Mouse (Mus musculus) forebrain, embryonic 11.5 days (tissue): ENCODE measurements at regions not wholly inside any gene's neighbourhood (a gene's known extent, or its start where the extent isn't known, plus 50 kb on each side); places are given as distances from the start of the nearest gene placed in this dataset.

Source experiments
- ATAC-seq: fragments of 200-750 bp; cut with Nextera tagmentation; replicated peaks from 2 replicates; pipeline ENCODE4 v1.8.0; 2017; ENCODE audit warnings: moderate TSS enrichment; ENCODE audit not compliant: low FRiP score
- DNase-seq: peaks from one replicate; pipeline ENCODE4 v3.0.0-alpha.2; 2017; ENCODE audit warnings: low spot score
- H3K27ac ChIP-seq: fragments of 300-500 bp; sonication (generic); 2 replicates; pipeline ENCODE4 v1.5.1; 2014; ENCODE audit warnings: low read depth, low read length
- H3K27me3 ChIP-seq: fragments of 300-500 bp; sonication (generic); 2 replicates; pipeline ENCODE4 v1.6.1; 2014; ENCODE audit warnings: mild to moderate bottlenecking, low read length, mixed read lengths; ENCODE audit not compliant: control insufficient read depth, insufficient read depth
- H3K36me3 ChIP-seq: fragments of 300-500 bp; sonication (generic); 2 replicates; pipeline ENCODE4 v1.6.1; 2014; ENCODE audit warnings: mild to moderate bottlenecking, low read length, moderate library complexity, mixed read lengths; ENCODE audit not compliant: control insufficient read depth, insufficient read depth
- H3K4me1 ChIP-seq: fragments of 300-500 bp; sonication (generic); replicated peaks from 2 replicates; pipeline ENCODE4 v1.6.1; 2014; ENCODE audit warnings: low read length, mixed read lengths; ENCODE audit not compliant: control insufficient read depth, insufficient read depth
- H3K4me2 ChIP-seq: fragments of 300-500 bp; sonication (generic); 2 replicates; pipeline ENCODE4 v1.6.1; 2014; ENCODE audit warnings: low read depth, mild to moderate bottlenecking, low read length, moderate library complexity, mixed read lengths; ENCODE audit not compliant: severe bottlenecking
- H3K4me3 ChIP-seq: fragments of 300-500 bp; sonication (generic); 2 replicates; pipeline ENCODE4 v1.5.1; 2014; ENCODE audit warnings: low read depth, low read length
- H3K9ac ChIP-seq: fragments of 300-500 bp; sonication (generic); 2 replicates; pipeline ENCODE4 v1.6.1; 2014; ENCODE audit warnings: low read length
- H3K9me3 ChIP-seq: fragments of 300-500 bp; sonication (generic); 2 replicates; pipeline ENCODE4 v1.6.1; 2016; ENCODE audit warnings: low read length, mixed read lengths; ENCODE audit not compliant: control insufficient read depth
- WGBS: fragments of 180-500 bp; shearing (Covaris S2); extraction: QIAGEN DNeasy Blood & Tissue Kit; methylation state at CpG from one replicate; pipeline ENCODE4 v1.1.7; 2014; 5-methylcytosine and 5-hydroxymethylcytosine counted together

- no peaks in the 10 kb centered on the region for H3K9me3 ChIP-seq
- no peak overlapping the region for H3K27ac ChIP-seq
- no peaks in the 10 kb centered on the region; the same call in 1 of the 2 replicates for H3K4me1 ChIP-seq
- no peaks in the 10 kb centered on the region for H3K36me3 ChIP-seq
- ATAC-seq (no peak), DNase-seq (no peak)
- no peak overlapping the region for H3K4me3 ChIP-seq
- no peak overlapping the region for H3K4me2 ChIP-seq
- 86% methylated on average over 7 of the region's 7 CpGs for WGBS
- H3K9ac ChIP-seq: no peak overlapping the region
- no peaks in the 10 kb centered on the region for H3K27me3 ChIP-seq
These were observed 110.3 kb downstream of the Evx1 start for GRCm38 (mm10) chr6:52423581-52424107.

GRCm38 (mm10) chr6:52424440-52424839, 111.1 kb downstream of the Evx1 start:
- H3K4me3 ChIP-seq: no peak overlapping the region
- H3K27me3 ChIP-seq: no peaks in the 10 kb centered on the region
- no peaks in the 10 kb centered on the region for H3K9me3 ChIP-seq
- no peak overlapping the region for H3K4me2 ChIP-seq
- H3K27ac ChIP-seq: no peak overlapping the region
- H3K9ac ChIP-seq: no peak overlapping the region
- ATAC-seq (no peak), DNase-seq (no peak)
- 90% methylated on average over 5 of the region's 5 CpGs for WGBS
- H3K36me3 ChIP-seq: no peaks in the 10 kb centered on the region
- no peaks in the 10 kb centered on the region for H3K4me1 ChIP-seq

GRCm38 (mm10) chr6:52425082-52425481, 111.8 kb downstream of the Evx1 start:
- WGBS: 97% methylated on average over 4 of the region's 4 CpGs
- Histone ChIP-seq H3K36me3 (no peaks in the 10 kb centered on the region), H3K9ac (no peak overlapping the region), H3K4me3 (no peak overlapping the region), H3K4me2 (no peak overlapping the region), H3K27me3 (no peaks in the 10 kb centered on the region), H3K4me1 (no peaks in the 10 kb centered on the region), H3K9me3 (no peaks in the 10 kb centered on the region), H3K27ac (no peak overlapping the region)
- no peak for ATAC-seq
- DNase-seq: no peak

GRCm38 (mm10) chr6:52428489-52429203, 115.3 kb downstream of the Evx1 start:
- no peak overlapping the region for H3K9ac ChIP-seq
- DNase-seq (peak; percentile 32), ATAC-seq (no peak)
- H3K4me2 ChIP-seq: no peak overlapping the region
- no peaks in the 10 kb centered on the region for H3K9me3 ChIP-seq
- H3K36me3 ChIP-seq: no peaks in the 10 kb centered on the region
- no peak overlapping the region for H3K4me3 ChIP-seq
- 82% methylated on average over 11 of the region's 11 CpGs for whole genome bisulfite sequencing
- no peaks in the 10 kb centered on the region for H3K27me3 ChIP-seq
- H3K27ac ChIP-seq: no peak overlapping the region
- H3K4me1 ChIP-seq: no peaks in the 10 kb centered on the region

GRCm38 (mm10) chr6:52429204-52429552, 115.9 kb downstream of the Evx1 start:
- Histone ChIP-seq H3K9ac (no peak overlapping the region), H3K4me3 (no peak overlapping the region), H3K4me2 (no peak overlapping the region), H3K36me3 (no peaks in the 10 kb centered on the region), H3K9me3 (no peaks in the 10 kb centered on the region), H3K27ac (no peak overlapping the region), H3K27me3 (no peaks in the 10 kb centered on the region), H3K4me1 (no peaks in the 10 kb centered on the region)
- no peak for ATAC-seq
- 94% methylated on average over 5 of the region's 5 CpGs for WGBS
- no peak for DNase-seq

- no peak overlapping the region for H3K4me2 ChIP-seq
- H3K9ac ChIP-seq: no peak overlapping the region
- H3K9me3 ChIP-seq: no peaks in the 10 kb centered on the region
- no peaks in the 10 kb centered on the region for H3K27me3 ChIP-seq
- no peaks in the 10 kb centered on the region for H3K36me3 ChIP-seq
- no peak overlapping the region for H3K27ac ChIP-seq
- 72% methylated on average over 2 of the region's 2 CpGs for WGBS
- ATAC-seq (no peak), DNase-seq (no peak)
- no peak overlapping the region for H3K4me3 ChIP-seq
- H3K4me1 ChIP-seq: no peaks in the 10 kb centered on the region
These were observed 119.9 kb downstream of the Evx1 start for GRCm38 (mm10) chr6:52433234-52433633.

- DNase-seq (no peak), ATAC-seq (no peak)
- 86% methylated on average over 4 of the region's 4 CpGs for WGBS
- Histone ChIP-seq H3K9me3 (no peaks in the 10 kb centered on the region), H3K4me3 (no peak overlapping the region), H3K4me1 (no peaks in the 10 kb centered on the region), H3K27ac (no peak overlapping the region), H3K9ac (no peak overlapping the region), H3K4me2 (no peak overlapping the region), H3K36me3 (no peaks in the 10 kb centered on the region), H3K27me3 (no peaks in the 10 kb centered on the region)
These were observed 121.5 kb downstream of the Evx1 start for GRCm38 (mm10) chr6:52434771-52435170.

- Histone ChIP-seq H3K27ac (no peak overlapping the region), H3K27me3 (no peaks in the 10 kb centered on the region), H3K36me3 (no peaks in the 10 kb centered on the region), H3K9ac (no peak overlapping the region), H3K4me3 (no peak overlapping the region), H3K4me2 (no peak overlapping the region), H3K4me1 (no peaks in the 10 kb centered on the region), H3K9me3 (no peaks in the 10 kb centered on the region)
- DNase-seq (no peak), ATAC-seq (no peak)
- 86% methylated on average over 5 of the region's 5 CpGs for WGBS
These were observed 122.1 kb downstream of the Evx1 start for GRCm38 (mm10) chr6:52435358-52435757.

GRCm38 (mm10) chr6:52438366-52438765, 125.1 kb downstream of the Evx1 start:
- Histone ChIP-seq H3K4me1 (peaks cover 4% of the 10 kb centered on the region; the same call in 1 of the 2 replicates), H3K4me3 (no peak overlapping the region), H3K27me3 (no peaks in the 10 kb centered on the region), H3K9me3 (no peaks in the 10 kb centered on the region), H3K36me3 (no peaks in the 10 kb centered on the region), H3K27ac (no peak overlapping the region), H3K4me2 (no peak overlapping the region), H3K9ac (no peak overlapping the region)
- ATAC-seq (no peak), DNase-seq (no peak)
- 55% methylated on average over 8 of the region's 8 CpGs for WGBS
